Mouse (Mus musculus): ENCODE data around the gene Mum1. TPM values are rescaled to one million over a fixed set of nuclear protein-coding genes. Genes with fewer than 3 reads are reported as not detected.

The Mum1 gene
- total and polyA plus RNA-seq, 2 experiments from 2014 or later = 45.8 to 49.3 TPM

GRCm38 (mm10) chr10:80270099-80270498 is 43.9 kb downstream of the Mum1 start:
- H3K4me3 ChIP-seq (ENCODE audit: low read length) = no peak overlapping the region
- no peaks in the 10 kb centered on the region for H3K9me3 ChIP-seq (ENCODE audit: low read length)
- DNase-seq (ENCODE audit: low spot score) (no peak), ATAC-seq (no peak)
- H3K9ac ChIP-seq (replicated peaks; ENCODE audit: low read length) = peak overlapping the region; percentile 38; the same call in 1 of the 2 replicates
- H3K4me1 ChIP-seq (ENCODE audit: insufficient read depth, low read length) = peaks cover 28% of the 10 kb centered on the region
- H3K27ac ChIP-seq = peak overlapping the region; percentile 4; the same call in 1 of the 2 replicates
- H3K27me3 ChIP-seq (ENCODE audit: insufficient read depth, low read length) = no peaks in the 10 kb centered on the region
- peaks cover 8% of the 10 kb centered on the region for H3K36me3 ChIP-seq (ENCODE audit: insufficient read depth, low read length)
- 92% methylated on average over 2 of the region's 2 CpGs for WGBS
- TF ChIP-seq CTCF (IDR thresholded peaks at IDR 0.05; ENCODE audit: low read depth) = no peak
- no peak overlapping the region for H3K4me2 ChIP-seq (ENCODE audit: low read depth, low read length)

- TF ChIP-seq CTCF (IDR thresholded peaks at IDR 0.05; ENCODE audit: low read depth) = no peak
- Histone ChIP-seq H3K4me1 (ENCODE audit: insufficient read depth, low read length) (peaks cover 25% of the 10 kb centered on the region), H3K4me3 (ENCODE audit: low read length) (no peak overlapping the region), H3K9me3 (ENCODE audit: low read length) (no peaks in the 10 kb centered on the region), H3K27ac (peak overlapping the region; percentile 37; the same call in 1 of the 2 replicates), H3K9ac (replicated peaks; ENCODE audit: low read length) (0 out of 2 replicates have a peak overlapping the region, but pooled peaks have one; percentile 28), H3K36me3 (ENCODE audit: insufficient read depth, low read length) (peaks cover 8% of the 10 kb centered on the region), H3K4me2 (ENCODE audit: low read depth, low read length) (no peak overlapping the region), H3K27me3 (ENCODE audit: insufficient read depth, low read length) (no peaks in the 10 kb centered on the region)
- ATAC-seq (no peak), DNase-seq (ENCODE audit: low spot score) (no peak)
- WGBS = 54% methylated on average over 6 of the region's 6 CpGs
Observed at GRCm38 (mm10) chr10:80270734-80271181, 44.5 kb downstream of the Mum1 start.

- Histone ChIP-seq H3K27me3 (ENCODE audit: insufficient read depth, low read length) (no peaks in the 10 kb centered on the region), H3K27ac (peak overlapping the region; percentile 37; the same call in 1 of the 2 replicates), H3K4me1 (ENCODE audit: insufficient read depth, low read length) (peaks cover 22% of the 10 kb centered on the region), H3K36me3 (ENCODE audit: insufficient read depth, low read length) (peaks cover 12% of the 10 kb centered on the region), H3K4me3 (ENCODE audit: low read length) (no peak overlapping the region), H3K9me3 (ENCODE audit: low read length) (no peaks in the 10 kb centered on the region), H3K4me2 (ENCODE audit: low read depth, low read length) (no peak overlapping the region), H3K9ac (replicated peaks; ENCODE audit: low read length) (peak overlapping the region; percentile 28; the same call in 1 of the 2 replicates)
- DNase-seq (ENCODE audit: low spot score) (no peak), ATAC-seq (no peak)
- 73% methylated on average over 5 of the region's 5 CpGs for WGBS
- TF ChIP-seq CTCF (IDR thresholded peaks at IDR 0.05; ENCODE audit: low read depth) = no peak
Observed at GRCm38 (mm10) chr10:80271186-80271843, 45.1 kb downstream of the Mum1 start.

GRCm38 (mm10) chr10:80271870-80272585 is 45.8 kb downstream of the Mum1 start:
- TF ChIP-seq CTCF (IDR thresholded peaks at IDR 0.05; ENCODE audit: low read depth) = no peak
- no peaks in the 10 kb centered on the region for H3K9me3 ChIP-seq (ENCODE audit: low read length)
- peaks cover 18% of the 10 kb centered on the region for H3K36me3 ChIP-seq (ENCODE audit: insufficient read depth, low read length)
- no peak for ATAC-seq
- H3K4me1 ChIP-seq (ENCODE audit: insufficient read depth, low read length) = peaks cover 20% of the 10 kb centered on the region
- no peak overlapping the region for H3K4me3 ChIP-seq (ENCODE audit: low read length)
- H3K27me3 ChIP-seq (ENCODE audit: insufficient read depth, low read length) = no peaks in the 10 kb centered on the region
- H3K27ac ChIP-seq = no peak overlapping the region
- WGBS = 85% methylated on average over 8 of the region's 8 CpGs
- H3K4me2 ChIP-seq (ENCODE audit: low read depth, low read length) = no peak overlapping the region
- no peak for DNase-seq (ENCODE audit: low spot score)
- H3K9ac ChIP-seq (replicated peaks; ENCODE audit: low read length) = no peak overlapping the region; the same call in 1 of the 2 replicates

- Histone ChIP-seq H3K9ac (replicated peaks; ENCODE audit: low read length) (no peak overlapping the region), H3K4me1 (ENCODE audit: insufficient read depth, low read length) (peaks cover 6% of the 10 kb centered on the region; the same call in 1 of the 2 replicates), H3K36me3 (ENCODE audit: insufficient read depth, low read length) (peaks cover 31% of the 10 kb centered on the region), H3K27ac (no peak overlapping the region), H3K4me3 (ENCODE audit: low read length) (no peak overlapping the region), H3K27me3 (ENCODE audit: insufficient read depth, low read length) (no peaks in the 10 kb centered on the region), H3K9me3 (ENCODE audit: low read length) (no peaks in the 10 kb centered on the region), H3K4me2 (ENCODE audit: low read depth, low read length) (no peak overlapping the region)
- TF ChIP-seq CTCF (IDR thresholded peaks at IDR 0.05; ENCODE audit: low read depth) = no peak
- ATAC-seq (no peak), DNase-seq (ENCODE audit: low spot score) (no peak)
- 89% methylated on average over 3 of the region's 3 CpGs for WGBS
Observed at GRCm38 (mm10) chr10:80273847-80274246, 47.6 kb downstream of the Mum1 start.

- TF ChIP-seq CTCF (IDR thresholded peaks at IDR 0.05; ENCODE audit: low read depth) = no peak
- H3K4me3 ChIP-seq (ENCODE audit: low read length) = no peak overlapping the region
- no peak overlapping the region for H3K9ac ChIP-seq (replicated peaks; ENCODE audit: low read length)
- H3K9me3 ChIP-seq (ENCODE audit: low read length) = no peaks in the 10 kb centered on the region
- ATAC-seq = no peak
- DNase-seq (ENCODE audit: low spot score) = no peak
- no peak overlapping the region for H3K4me2 ChIP-seq (ENCODE audit: low read depth, low read length)
- H3K27ac ChIP-seq = no peak overlapping the region
- no peaks in the 10 kb centered on the region for H3K27me3 ChIP-seq (ENCODE audit: insufficient read depth, low read length)
- no peaks in the 10 kb centered on the region for H3K4me1 ChIP-seq (ENCODE audit: insufficient read depth, low read length)
- peaks cover 45% of the 10 kb centered on the region for H3K36me3 ChIP-seq (ENCODE audit: insufficient read depth, low read length)
- 91% methylated on average over 4 of the region's 5 CpGs for WGBS
Observed at GRCm38 (mm10) chr10:80276238-80276637, 50.0 kb downstream of the Mum1 start.

Measured in hindbrain, postnatal 0 days (tissue).